Mouse (Mus musculus): Measurements from ENCODE around the gene Emc10. TPM values are rescaled to one million over a fixed set of nuclear protein-coding genes. Genes with fewer than 3 reads are reported as not detected.

The Emc10 gene
- total and polyA plus RNA-seq, 2 experiments from 2014 or later = 150 to 273 TPM

DNA sequence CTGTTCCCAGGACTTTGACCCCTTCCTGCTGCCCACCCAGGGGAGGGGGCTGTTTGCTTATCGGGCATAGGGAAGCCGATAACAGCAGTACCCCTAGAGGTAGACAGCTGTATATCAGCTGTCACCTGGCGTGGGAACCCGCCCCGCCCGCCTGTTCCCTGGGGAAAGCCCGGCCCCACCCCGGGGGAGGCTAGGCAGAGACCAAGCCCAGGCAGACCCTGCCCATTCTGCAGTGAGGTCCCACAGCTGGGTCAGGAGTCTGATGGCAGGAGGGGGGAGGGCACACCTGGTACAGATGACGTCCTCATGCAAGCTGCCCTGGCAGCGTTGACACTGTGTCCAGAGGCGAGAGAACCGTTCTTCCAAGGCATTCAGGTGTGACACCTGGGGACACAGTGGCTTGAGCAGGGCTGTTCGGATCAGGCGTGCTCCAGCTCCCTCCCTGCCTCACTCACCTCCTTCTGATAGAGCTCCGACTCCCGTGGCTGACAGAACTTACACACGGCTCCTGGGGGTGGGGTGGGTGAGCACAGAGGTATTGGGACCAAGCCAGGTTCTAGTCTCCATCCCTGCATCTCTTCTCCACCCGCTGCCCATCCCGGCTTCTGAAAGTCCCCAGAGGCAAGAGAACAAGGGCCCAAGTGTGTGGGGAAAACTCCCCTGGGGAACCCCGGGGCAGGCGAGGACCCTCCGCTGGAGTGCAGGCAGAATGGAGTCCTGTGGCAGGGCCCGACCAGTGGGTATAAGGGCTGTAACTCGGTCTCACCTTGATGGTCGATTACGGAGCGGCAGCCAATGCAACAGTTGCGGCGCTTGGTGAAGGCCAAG is 36.8 kb upstream of the Emc10 start:
- no peak for DNase-seq (ENCODE audit: low spot score)
- H3K9me3 ChIP-seq (ENCODE audit: low read length) = no peaks in the 10 kb centered on the region
- no peaks in the 10 kb centered on the region for H3K4me1 ChIP-seq (ENCODE audit: insufficient read depth, low read length)
- no peak overlapping the region for H3K9ac ChIP-seq (replicated peaks; ENCODE audit: low read length, poor library complexity, severe bottlenecking)
- no peak for ATAC-seq (ENCODE audit: low FRiP score)
- 91% methylated on average over 29 of the region's 29 CpGs for WGBS
- no peaks in the 10 kb centered on the region for H3K27me3 ChIP-seq (ENCODE audit: insufficient read depth, low read length)
- H3K4me2 ChIP-seq (ENCODE audit: low read depth, low read length, poor library complexity, severe bottlenecking) = no peak overlapping the region
- H3K4me3 ChIP-seq (ENCODE audit: low read depth, low read length) = no peak overlapping the region
- no peak for TF ChIP-seq CTCF (IDR thresholded peaks at IDR 0.05)
- H3K27ac ChIP-seq (ENCODE audit: low read depth, low read length) = no peak overlapping the region
- no peaks in the 10 kb centered on the region; the same call in 1 of the 2 replicates for H3K36me3 ChIP-seq (ENCODE audit: insufficient read depth, low read length)

DNA sequence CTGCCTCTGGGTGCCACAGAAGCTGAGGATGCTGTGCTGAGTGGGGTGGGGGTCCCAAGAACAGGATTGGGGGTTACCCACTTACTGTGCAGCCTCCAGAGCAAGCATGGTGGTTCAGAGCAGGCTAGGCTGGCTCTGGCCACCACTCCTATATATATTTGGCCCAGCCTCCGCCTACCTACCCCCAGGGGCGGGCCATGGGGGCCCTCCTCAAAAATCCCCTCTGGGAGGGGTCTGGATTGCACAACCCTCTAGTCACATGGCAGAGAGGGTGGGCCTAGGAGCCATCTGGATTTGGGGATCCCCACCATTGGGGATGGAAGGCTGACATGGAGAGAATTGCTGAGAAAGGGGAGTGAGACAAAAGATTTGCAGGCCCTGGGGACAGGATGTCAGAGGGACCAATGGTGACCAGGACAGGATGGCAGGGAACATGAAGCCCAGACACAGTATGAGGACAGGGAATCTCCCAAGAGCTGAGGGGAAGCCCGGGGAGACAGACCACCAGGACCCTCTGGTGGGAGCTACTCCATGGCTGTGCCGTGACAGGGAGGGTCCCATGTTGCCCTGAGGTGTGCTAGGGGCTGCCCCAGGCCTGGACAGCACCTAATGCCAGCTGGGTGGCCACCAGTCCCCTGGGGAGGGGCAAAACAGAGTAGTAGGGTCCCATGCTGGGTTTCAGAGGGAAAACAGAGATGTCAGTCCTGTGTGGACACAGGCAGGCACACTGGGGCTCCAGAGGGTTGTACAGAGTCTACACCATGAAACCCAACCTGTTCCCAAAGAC is 35.8 kb upstream of the Emc10 start, which contains the start of gene Spib:
Gene Spib (minus strand): TSS at position 126 of the 787 bp plus-strand sequence.
- TF ChIP-seq CTCF (IDR thresholded peaks at IDR 0.05) = no peak
- Histone ChIP-seq H3K4me2 (ENCODE audit: low read depth, low read length, poor library complexity, severe bottlenecking) (no peak within 1 kb of the TSS), H3K27me3 (ENCODE audit: insufficient read depth, low read length) (no peaks in the 10 kb centered on the region), H3K27ac (ENCODE audit: low read depth, low read length) (no peak within 1 kb of the TSS), H3K9me3 (ENCODE audit: low read length) (no peaks in the 10 kb centered on the region), H3K4me3 (ENCODE audit: low read depth, low read length) (no peak within 1 kb of the TSS), H3K4me1 (ENCODE audit: insufficient read depth, low read length) (no peaks in the 10 kb centered on the region), H3K9ac (replicated peaks; ENCODE audit: low read length, poor library complexity, severe bottlenecking) (no peak within 1 kb of the TSS), H3K36me3 (ENCODE audit: insufficient read depth, low read length) (no peaks in the 10 kb centered on the region; the same call in 1 of the 2 replicates)
- no peak for ATAC-seq (ENCODE audit: low FRiP score)
- 83% methylated on average over 4 of the region's 4 CpGs for whole genome bisulfite sequencing
- DNase-seq (ENCODE audit: low spot score) = no peak

DNA sequence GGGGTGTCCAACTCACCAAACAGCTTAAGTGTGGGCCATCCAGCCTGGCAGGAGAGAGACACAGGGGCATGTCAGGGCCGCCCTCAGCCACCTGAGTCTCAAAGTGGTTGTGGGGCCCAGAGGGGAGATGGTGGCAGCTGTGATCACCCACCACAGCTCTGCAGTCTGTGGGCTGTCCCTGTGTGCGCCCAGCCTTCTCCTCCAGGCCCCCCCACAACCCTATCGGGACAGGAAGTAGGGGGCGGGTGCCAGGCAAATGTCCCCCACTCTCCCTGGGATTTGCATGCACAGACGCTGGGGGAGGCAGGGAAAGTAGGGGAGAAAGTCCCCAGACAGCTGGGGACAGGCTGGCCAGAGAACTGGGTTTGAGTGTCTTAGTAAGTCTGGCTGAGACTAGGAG is 34.9 kb upstream of the Emc10 start:
- 50% methylated on average over 5 of the region's 5 CpGs for WGBS
- ATAC-seq (ENCODE audit: low FRiP score) = no peak
- no peak for DNase-seq (ENCODE audit: low spot score)
- Histone ChIP-seq H3K27me3 (ENCODE audit: insufficient read depth, low read length) (no peaks in the 10 kb centered on the region), H3K9ac (replicated peaks; ENCODE audit: low read length, poor library complexity, severe bottlenecking) (no peak overlapping the region), H3K4me1 (ENCODE audit: insufficient read depth, low read length) (no peaks in the 10 kb centered on the region), H3K36me3 (ENCODE audit: insufficient read depth, low read length) (no peaks in the 10 kb centered on the region; the same call in 1 of the 2 replicates), H3K9me3 (ENCODE audit: low read length) (no peaks in the 10 kb centered on the region), H3K4me2 (ENCODE audit: low read depth, low read length, poor library complexity, severe bottlenecking) (no peak overlapping the region), H3K4me3 (ENCODE audit: low read depth, low read length) (no peak overlapping the region), H3K27ac (ENCODE audit: low read depth, low read length) (no peak overlapping the region)
- no peak for TF ChIP-seq CTCF (IDR thresholded peaks at IDR 0.05)

DNA sequence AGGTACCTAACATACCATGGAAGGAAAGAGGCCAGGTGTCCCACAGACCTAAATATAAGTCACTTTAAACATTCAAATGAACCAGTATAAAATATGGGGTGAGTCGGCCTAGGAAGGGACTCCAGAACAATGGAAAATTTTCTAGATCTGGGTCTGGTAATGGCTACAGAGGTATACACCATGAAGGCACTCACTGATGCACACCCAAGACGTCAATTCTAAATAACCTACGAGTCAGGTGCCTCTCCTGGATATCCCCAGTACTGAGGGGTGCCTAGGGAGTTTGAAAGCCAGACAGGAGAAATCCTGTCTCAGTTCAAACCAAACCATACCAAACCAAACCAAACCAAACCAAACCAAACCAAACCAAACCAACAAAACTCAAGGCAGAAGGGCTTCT is 34.2 kb upstream of the Emc10 start:
- TF ChIP-seq CTCF (IDR thresholded peaks at IDR 0.05) = no peak
- Histone ChIP-seq H3K27ac (ENCODE audit: low read depth, low read length) (no peak overlapping the region), H3K4me3 (ENCODE audit: low read depth, low read length) (no peak overlapping the region), H3K36me3 (ENCODE audit: insufficient read depth, low read length) (no peaks in the 10 kb centered on the region; the same call in 1 of the 2 replicates), H3K9ac (replicated peaks; ENCODE audit: low read length, poor library complexity, severe bottlenecking) (no peak overlapping the region), H3K4me2 (ENCODE audit: low read depth, low read length, poor library complexity, severe bottlenecking) (no peak overlapping the region), H3K4me1 (ENCODE audit: insufficient read depth, low read length) (no peaks in the 10 kb centered on the region), H3K9me3 (ENCODE audit: low read length) (no peaks in the 10 kb centered on the region), H3K27me3 (ENCODE audit: insufficient read depth, low read length) (no peaks in the 10 kb centered on the region)
- WGBS = 76% methylated on average over 3 of the region's 3 CpGs
- DNase-seq (ENCODE audit: low spot score) (no peak), ATAC-seq (ENCODE audit: low FRiP score) (no peak)

DNA sequence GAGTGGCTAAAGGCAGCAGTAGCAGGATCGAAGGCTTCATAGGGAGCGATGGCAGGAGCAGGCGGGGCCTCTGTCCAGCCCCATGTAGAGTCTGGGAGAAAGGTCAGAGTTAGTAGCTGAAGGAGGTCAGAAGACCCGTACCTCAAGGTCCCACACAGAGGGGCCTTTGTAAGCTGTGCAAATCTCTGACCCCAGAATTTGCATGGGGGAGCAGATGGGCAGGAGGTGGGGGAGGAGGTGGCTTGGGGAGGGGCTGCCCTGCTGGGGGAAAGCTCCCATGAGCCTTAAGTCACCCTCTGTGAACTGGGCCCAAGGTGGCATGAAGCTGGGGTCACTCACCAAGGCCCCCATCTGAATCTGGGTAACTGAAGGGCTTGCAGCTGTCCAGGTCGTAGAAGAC is 33.2 kb upstream of the Emc10 start:
- no peak overlapping the region for H3K27ac ChIP-seq (ENCODE audit: low read depth, low read length)
- no peak for DNase-seq (ENCODE audit: low spot score)
- no peak for TF ChIP-seq CTCF (IDR thresholded peaks at IDR 0.05)
- WGBS = 74% methylated on average over 5 of the region's 5 CpGs
- H3K36me3 ChIP-seq (ENCODE audit: insufficient read depth, low read length) = no peaks in the 10 kb centered on the region; the same call in 1 of the 2 replicates
- no peaks in the 10 kb centered on the region for H3K9me3 ChIP-seq (ENCODE audit: low read length)
- no peak overlapping the region for H3K9ac ChIP-seq (replicated peaks; ENCODE audit: low read length, poor library complexity, severe bottlenecking)
- H3K4me1 ChIP-seq (ENCODE audit: insufficient read depth, low read length) = no peaks in the 10 kb centered on the region
- no peak for ATAC-seq (ENCODE audit: low FRiP score)
- H3K4me3 ChIP-seq (ENCODE audit: low read depth, low read length) = no peak overlapping the region
- H3K4me2 ChIP-seq (ENCODE audit: low read depth, low read length, poor library complexity, severe bottlenecking) = no peak overlapping the region
- 0 out of 2 replicates have a peak, but pooled peaks cover 3% of the 10 kb centered on the region for H3K27me3 ChIP-seq (ENCODE audit: insufficient read depth, low read length)
